Mouse (Mus musculus): Measurements from ENCODE around the gene Irak2. TPM values are rescaled to one million over a fixed set of nuclear protein-coding genes. Genes with fewer than 3 reads are reported as not detected.
A peak's percentile ranks its signal among the peaks of the same experiment; 100 is the strongest.

Irak2 gene
- polyA plus RNA-seq, 1 experiment: not detected

DNA sequence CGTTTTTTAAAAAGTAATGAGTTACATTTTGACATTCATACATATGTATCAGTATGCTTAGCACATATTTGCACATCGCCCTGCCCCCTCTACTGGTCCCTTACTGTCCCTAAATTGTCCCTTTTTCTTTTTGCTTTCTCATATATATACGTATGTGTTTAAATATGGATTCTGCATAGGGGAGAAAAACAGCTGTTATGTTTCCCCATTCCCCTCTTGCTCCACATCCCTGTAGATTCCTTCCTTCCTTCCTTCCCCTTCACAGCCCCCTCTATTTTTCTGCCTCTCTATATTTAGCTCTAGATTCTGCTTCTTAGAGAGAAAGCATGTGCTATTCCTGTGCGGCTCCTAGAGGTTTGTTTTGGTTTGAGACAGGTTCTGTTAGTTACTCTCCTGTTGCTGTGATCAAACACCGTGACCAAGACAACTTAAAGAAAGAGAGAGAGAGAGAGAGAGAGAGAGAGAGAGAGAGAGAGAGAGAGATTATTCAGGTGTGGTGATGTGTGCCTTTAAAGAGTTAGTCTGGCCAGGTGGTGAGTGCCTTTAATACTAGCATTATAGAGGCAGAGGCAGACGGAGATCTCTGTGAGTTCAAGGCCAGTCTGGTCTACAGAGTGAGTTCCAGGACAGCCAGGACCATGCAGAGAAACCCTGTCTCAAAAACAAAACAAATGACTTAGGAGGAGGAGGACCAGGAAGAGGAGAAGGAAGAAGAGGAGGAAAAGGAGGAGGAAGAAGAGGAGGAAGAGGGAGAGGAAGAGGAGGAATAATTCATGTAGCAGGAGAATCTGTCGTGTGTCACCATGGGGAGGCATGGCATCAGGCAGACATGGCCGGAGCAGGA lies 21.6 kb downstream of the Irak2 start:
- WGBS: 43% methylated on average over 8 of the region's 8 CpGs
- TF ChIP-seq CTCF (IDR thresholded peaks at IDR 0.05; ENCODE audit: insufficient read depth, low read depth, low read length) (no peak), POLR2A (IDR thresholded peaks at IDR 0.05; ENCODE audit: insufficient read depth, low read depth, low read length) (no peak)
- no peak overlapping the region for H3K4me3 ChIP-seq (ENCODE audit: insufficient read depth, low read depth, low read length)
- peaks cover 24% of the 10 kb centered on the region for H3K4me1 ChIP-seq (ENCODE audit: control insufficient read depth, insufficient read depth, low read length)
- H3K27ac ChIP-seq (ENCODE audit: insufficient read depth, low read depth, low read length): peak overlapping the region; percentile 50

GRCm38 (mm10) chr6:113660492-113661352 lies 22.5 kb downstream of the Irak2 start:
- Histone ChIP-seq H3K4me3 (ENCODE audit: insufficient read depth, low read depth, low read length) (no peak overlapping the region), H3K27ac (ENCODE audit: insufficient read depth, low read depth, low read length) (peak overlapping the region; percentile 50; the same call in 1 of the 2 replicates), H3K4me1 (ENCODE audit: control insufficient read depth, insufficient read depth, low read length) (peaks cover 20% of the 10 kb centered on the region)
- WGBS: 61% methylated on average over 14 of the region's 14 CpGs
- TF ChIP-seq POLR2A (IDR thresholded peaks at IDR 0.05; ENCODE audit: insufficient read depth, low read depth, low read length) (no peak), CTCF (IDR thresholded peaks at IDR 0.05; ENCODE audit: insufficient read depth, low read depth, low read length) (no peak)

DNA sequence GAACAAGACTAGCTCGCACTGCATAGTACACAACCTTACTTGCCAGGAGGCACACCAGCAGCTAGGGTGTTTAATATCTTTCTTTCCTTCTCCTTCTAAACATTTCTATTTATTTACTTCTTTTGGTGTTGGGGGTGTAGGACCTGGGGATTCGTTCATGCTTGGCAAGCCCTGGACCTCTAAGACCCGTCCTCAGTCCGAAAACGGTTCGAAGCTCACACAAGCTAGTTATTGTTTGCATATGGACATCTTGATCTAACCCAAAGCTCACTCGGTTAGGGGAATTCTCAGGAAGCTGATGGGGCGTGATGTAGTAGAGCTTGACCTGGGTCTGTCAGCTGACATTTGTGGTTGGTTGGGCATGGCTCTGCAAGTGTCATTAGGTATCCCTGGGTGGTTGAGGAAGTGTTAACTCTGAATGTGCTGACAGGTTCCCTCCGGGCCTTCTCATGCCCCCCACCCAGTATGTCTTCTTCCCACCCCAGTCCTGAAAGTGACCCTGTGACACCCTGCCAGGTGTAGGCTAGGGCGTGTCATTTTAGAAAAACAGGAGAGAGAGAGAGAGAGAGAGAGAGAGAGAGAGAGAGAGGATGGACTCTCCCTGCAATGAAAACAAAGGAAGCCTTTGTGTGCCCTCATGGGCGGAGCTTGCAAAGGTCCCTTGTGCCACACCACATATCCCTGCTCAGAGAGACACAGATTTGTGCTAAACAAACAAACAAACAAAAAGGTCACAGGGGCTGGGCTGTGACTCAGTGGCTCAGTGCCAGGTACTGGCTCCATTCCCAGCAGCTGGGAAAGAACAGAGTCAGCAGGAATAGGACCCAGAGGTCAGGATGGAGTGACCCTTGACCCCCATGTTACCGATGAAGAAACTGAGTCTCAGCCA lies 23.3 kb downstream of the Irak2 start:
- Histone ChIP-seq H3K4me1 (ENCODE audit: control insufficient read depth, insufficient read depth, low read length) (peaks cover 20% of the 10 kb centered on the region), H3K4me3 (ENCODE audit: insufficient read depth, low read depth, low read length) (no peak overlapping the region), H3K27ac (ENCODE audit: insufficient read depth, low read depth, low read length) (no peak overlapping the region)
- WGBS: 67% methylated on average over 12 of the region's 12 CpGs
- TF ChIP-seq POLR2A (IDR thresholded peaks at IDR 0.05; ENCODE audit: insufficient read depth, low read depth, low read length) (no peak), CTCF (IDR thresholded peaks at IDR 0.05; ENCODE audit: insufficient read depth, low read depth, low read length) (no peak)

DNA sequence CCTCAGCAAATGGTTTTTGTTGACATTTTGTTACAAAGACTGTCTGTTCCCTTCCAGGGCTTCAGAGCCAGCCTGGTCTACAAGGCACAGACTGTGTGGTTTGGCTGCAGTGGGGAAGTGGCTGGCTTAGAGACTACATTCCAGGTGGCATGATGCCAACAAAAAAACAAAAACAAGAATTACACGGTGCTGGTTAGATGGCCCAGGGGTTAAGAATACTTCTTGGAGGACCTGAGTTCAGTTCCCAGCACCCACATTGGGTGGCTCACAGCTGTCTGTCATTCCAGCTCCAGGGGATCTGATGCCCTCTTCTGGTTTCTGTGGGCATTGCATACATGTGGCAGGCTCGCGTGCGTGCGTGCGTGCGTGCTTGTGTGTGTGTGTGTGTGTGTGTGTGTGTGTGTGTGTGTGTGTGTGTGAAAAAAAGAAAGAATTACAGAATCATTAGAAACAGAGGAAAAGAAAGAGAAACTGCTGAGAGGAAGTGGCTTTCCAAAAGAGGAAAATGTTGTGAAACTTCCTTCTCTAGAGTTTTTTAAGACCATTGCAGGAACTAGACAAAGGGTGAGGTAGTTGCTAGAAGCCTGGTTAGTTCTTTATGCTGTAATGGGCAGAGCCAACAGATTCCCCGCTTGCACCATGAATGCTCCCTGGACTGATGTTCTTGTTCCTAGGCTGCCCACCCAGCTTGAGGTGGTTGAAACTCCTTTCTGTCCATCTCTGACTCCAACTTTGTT lies 24.9 kb downstream of the Irak2 start:
- WGBS: 83% methylated on average over 8 of the region's 8 CpGs
- H3K4me3 ChIP-seq (ENCODE audit: insufficient read depth, low read depth, low read length): no peak overlapping the region
- no peak overlapping the region for H3K27ac ChIP-seq (ENCODE audit: insufficient read depth, low read depth, low read length)
- peaks cover 14% of the 10 kb centered on the region for H3K4me1 ChIP-seq (ENCODE audit: control insufficient read depth, insufficient read depth, low read length)
- no peak for TF ChIP-seq CTCF (IDR thresholded peaks at IDR 0.05; ENCODE audit: insufficient read depth, low read depth, low read length)
- no peak for TF ChIP-seq POLR2A (IDR thresholded peaks at IDR 0.05; ENCODE audit: insufficient read depth, low read depth, low read length)

GRCm38 (mm10) chr6:113664305-113664704 lies 26.0 kb downstream of the Irak2 start:
- Histone ChIP-seq H3K27ac (ENCODE audit: insufficient read depth, low read depth, low read length) (no peak overlapping the region), H3K4me3 (ENCODE audit: insufficient read depth, low read depth, low read length) (no peak overlapping the region), H3K4me1 (ENCODE audit: control insufficient read depth, insufficient read depth, low read length) (peaks cover 21% of the 10 kb centered on the region)
- TF ChIP-seq POLR2A (IDR thresholded peaks at IDR 0.05; ENCODE audit: insufficient read depth, low read depth, low read length) (no peak), CTCF (IDR thresholded peaks at IDR 0.05; ENCODE audit: insufficient read depth, low read depth, low read length) (no peak)
- 87% methylated on average over 7 of the region's 7 CpGs for WGBS

GRCm38 (mm10) chr6:113667611-113668122 lies 29.4 kb downstream of the Irak2 start:
- Histone ChIP-seq H3K27ac (ENCODE audit: insufficient read depth, low read depth, low read length) (no peak overlapping the region), H3K4me1 (ENCODE audit: control insufficient read depth, insufficient read depth, low read length) (peaks cover 11% of the 10 kb centered on the region; the same call in 1 of the 2 replicates), H3K4me3 (ENCODE audit: insufficient read depth, low read depth, low read length) (no peak overlapping the region)
- TF ChIP-seq POLR2A (IDR thresholded peaks at IDR 0.05; ENCODE audit: insufficient read depth, low read depth, low read length): no peak
- TF ChIP-seq CTCF (IDR thresholded peaks at IDR 0.05; ENCODE audit: insufficient read depth, low read depth, low read length): no peak
- WGBS: 78% methylated on average over 8 of the region's 8 CpGs

GRCm38 (mm10) chr6:113668287-113669154 lies 30.3 kb downstream of the Irak2 start:
- WGBS: 51% methylated on average over 15 of the region's 15 CpGs
- H3K4me1 ChIP-seq (ENCODE audit: control insufficient read depth, insufficient read depth, low read length): peaks cover 11% of the 10 kb centered on the region; the same call in 1 of the 2 replicates
- no peak for TF ChIP-seq POLR2A (IDR thresholded peaks at IDR 0.05; ENCODE audit: insufficient read depth, low read depth, low read length)
- TF ChIP-seq CTCF (IDR thresholded peaks at IDR 0.05; ENCODE audit: insufficient read depth, low read depth, low read length): no peak
- peak overlapping the region; percentile 55; the same call in 1 of the 2 replicates for H3K27ac ChIP-seq (ENCODE audit: insufficient read depth, low read depth, low read length)
- no peak overlapping the region for H3K4me3 ChIP-seq (ENCODE audit: insufficient read depth, low read depth, low read length)

Measured in olfactory bulb, adult 2 months (tissue).